22 mouse cellular contexts compared by ENCODE assay signal in genomic region chrX:101372946-101373345, GRCm38 (mm10). TPM values are rescaled to one million over a fixed set of nuclear protein-coding genes. Genes with fewer than 3 reads are reported as not detected.
A peak's percentile ranks its signal among the peaks of the same experiment; 100 is the strongest.
DNase-seq lines count a peak whose midpoint lies in the region; ATAC-seq and TF ChIP-seq lines count a peak whose summit lies in the region.
"Had no signal": no experiment of that assay in that cellular context is flagged by ENCODE, and none has a peak within 500 bp of the region (broad histone marks: within the 10 kb centered on the region; RNA-seq: fewer than 3 reads in every experiment).

No protein-coding gene starts in this region.

- DNase-seq in kidney, adult 9 months, result no peak
- peak; percentile 13 for DNase-seq in kidney, postnatal 0 days (ENCODE audit: low spot score)
- no peak for DNase-seq in kidney, postnatal 25 days
- DNase-seq: adrenal gland, adult 2 months; adrenal gland, postnatal 10 days; adrenal gland, postnatal 25 days; cerebellum, adult 11 months; cerebellum, adult 18-20 months; cerebellum, adult 8-10 months; cerebellum, adult 9-11 months; cerebellum, postnatal 14 days; cerebellum, postnatal 36 days; embryo, embryonic 11 days had no signal

- H3K27ac ChIP-seq in kidney, embryonic 14.5 days (ENCODE audit: low read depth, low read length), result no peak overlapping the region
- no peak overlapping the region for H3K27ac ChIP-seq in kidney, postnatal 0 days
- H3K27ac ChIP-seq: embryonic facial prominence, embryonic 13.5 days; embryonic facial prominence, embryonic 15.5 days; forebrain, embryonic 10.5 days; forebrain, embryonic 12.5 days had no signal

- no peaks in the 10 kb centered on the region for H3K4me1 ChIP-seq in kidney, embryonic 14.5 days (ENCODE audit: control insufficient read depth, insufficient read depth, low read length)
- H3K4me1 ChIP-seq in kidney, postnatal 0 days (replicated peaks; ENCODE audit: insufficient read depth, low read length), result no peaks in the 10 kb centered on the region
- H3K4me1 ChIP-seq: embryonic facial prominence, embryonic 13.5 days; embryonic facial prominence, embryonic 15.5 days; forebrain, embryonic 10.5 days; forebrain, embryonic 12.5 days had no signal

- no peak overlapping the region for H3K4me2 ChIP-seq in kidney, embryonic 14.5 days (replicated peaks; ENCODE audit: low read depth, low read length)
- no peak overlapping the region for H3K4me2 ChIP-seq in kidney, postnatal 0 days (ENCODE audit: low read length)
- H3K4me2 ChIP-seq: embryonic facial prominence, embryonic 13.5 days; embryonic facial prominence, embryonic 15.5 days; forebrain, embryonic 12.5 days had no signal

- peak; percentile 52; the same call in 1 of the 2 replicates for ATAC-seq in kidney, embryonic 14.5 days (ENCODE audit: low FRiP score, low TSS enrichment)
- ATAC-seq in kidney, postnatal 0 days (replicated peaks; ENCODE audit: low FRiP score, low read depth), result no peak
- ATAC-seq: forebrain, embryonic 14.5 days; forebrain, embryonic 16.5 days had no signal

- no peak for TF ChIP-seq CTCF in kidney, postnatal 0 days (IDR thresholded peaks at IDR 0.05; ENCODE audit: low read depth)

- no peak overlapping the region for H3K4me3 ChIP-seq in kidney, embryonic 14.5 days (ENCODE audit: low read length)
- no peak overlapping the region for H3K4me3 ChIP-seq in kidney, postnatal 0 days (replicated peaks; ENCODE audit: low read depth, low read length)
- H3K4me3 ChIP-seq: embryonic facial prominence, embryonic 13.5 days; embryonic facial prominence, embryonic 15.5 days; erythroblast, embryonic 14.5 days; forebrain, embryonic 10.5 days; forebrain, embryonic 12.5 days had no signal

- 52% methylated on average over 5 of the region's 5 CpGs for WGBS in kidney, embryonic 14.5 days
- 61% methylated on average over 5 of the region's 5 CpGs for WGBS in kidney, postnatal 0 days

- H3K27me3 ChIP-seq in kidney, embryonic 14.5 days (ENCODE audit: control insufficient read depth, insufficient read depth, low read length), result no peaks in the 10 kb centered on the region
- no peaks in the 10 kb centered on the region for H3K27me3 ChIP-seq in kidney, postnatal 0 days (ENCODE audit: insufficient read depth, low read length)

- H3K9me3 ChIP-seq in kidney, embryonic 14.5 days (ENCODE audit: control insufficient read depth, low read length), result no peaks in the 10 kb centered on the region
- H3K9me3 ChIP-seq in kidney, postnatal 0 days (replicated peaks; ENCODE audit: low read length), result no peaks in the 10 kb centered on the region
- H3K9me3 ChIP-seq: embryonic facial prominence, embryonic 13.5 days; embryonic facial prominence, embryonic 15.5 days; forebrain, embryonic 10.5 days; forebrain, embryonic 12.5 days had no signal

- no peaks in the 10 kb centered on the region for H3K36me3 ChIP-seq in kidney, embryonic 14.5 days (ENCODE audit: control insufficient read depth, insufficient read depth, low read length)
- H3K36me3 ChIP-seq in kidney, postnatal 0 days (ENCODE audit: insufficient read depth, low read length), result no peaks in the 10 kb centered on the region
- H3K36me3 ChIP-seq: embryonic facial prominence, embryonic 13.5 days; embryonic facial prominence, embryonic 15.5 days; forebrain, embryonic 10.5 days; forebrain, embryonic 12.5 days had no signal

- no peak overlapping the region for H3K9ac ChIP-seq in kidney, embryonic 14.5 days (ENCODE audit: low read depth, low read length)
- H3K9ac ChIP-seq in kidney, postnatal 0 days (ENCODE audit: low read depth, low read length), result no peak overlapping the region
- H3K9ac ChIP-seq: embryonic facial prominence, embryonic 13.5 days; embryonic facial prominence, embryonic 15.5 days; forebrain, embryonic 12.5 days had no signal

RNA-seq across cellular contexts. Expression of gene Gjb1, which starts 3.2 kb away (rescaled TPM):
- polyA plus RNA-seq in kidney, embryonic 14.5 days (2014; fragmentation: Nextera tagmentation; extraction: Ambion mirVana), result 8.8 and 10.2 TPM in 2 replicates
- 49.8 and 52.9 TPM in 2 replicates for polyA plus RNA-seq in kidney, postnatal 0 days (2015; fragmentation: Nextera tagmentation; extraction: Ambion mirVana)
- polyA plus RNA-seq: C2C12; embryonic facial prominence, embryonic 13.5 days; forebrain, embryonic 10.5 days; forebrain, embryonic 12.5 days had no signal

RNA-seq across cellular contexts. Expression of gene Zmym3, which starts 47.7 kb away (rescaled TPM):
- 23.4 and 32.0 TPM in 2 replicates for polyA plus RNA-seq in kidney, embryonic 14.5 days (2014; fragmentation: Nextera tagmentation; extraction: Ambion mirVana)
- polyA plus RNA-seq in kidney, postnatal 0 days (2015; fragmentation: Nextera tagmentation; extraction: Ambion mirVana), result 16.9 and 19.1 TPM in 2 replicates

RNA-seq across cellular contexts. Expression of gene Nono, which starts 56.2 kb away (rescaled TPM):
- 403 and 456 TPM in 2 replicates for polyA plus RNA-seq in kidney, embryonic 14.5 days (2014; fragmentation: Nextera tagmentation; extraction: Ambion mirVana)
- polyA plus RNA-seq in kidney, postnatal 0 days (2015; fragmentation: Nextera tagmentation; extraction: Ambion mirVana), result 265 and 282 TPM in 2 replicates
